Comparison of ENCODE assay signal across 21 mouse cellular contexts in genomic region chrX:161962855-161963254, GRCm38 (mm10).
A peak's percentile ranks its signal among the peaks of the same experiment; 100 is the strongest.
DNase-seq lines count a peak whose midpoint lies in the region; ATAC-seq and TF ChIP-seq lines count a peak whose summit lies in the region.
"Had no signal": no experiment of that assay in that cellular context is flagged by ENCODE, and none has a peak within 500 bp of the region (broad histone marks: within the 10 kb centered on the region; RNA-seq: fewer than 3 reads in every experiment).

No protein-coding gene starts in this region.

- peak overlapping the region; percentile 84 for H3K27ac ChIP-seq in kidney, adult 2 months (ENCODE audit: insufficient read depth, low read depth, low read length)
- peak overlapping the region; percentile 92 for H3K27ac ChIP-seq in liver, adult 2 months (replicated peaks; ENCODE audit: insufficient read depth, low read depth, low read length)
- no peak overlapping the region for H3K27ac ChIP-seq in liver, embryonic 11.5 days (ENCODE audit: low read depth, low read length)
- H3K27ac ChIP-seq in liver, postnatal 0 days (ENCODE audit: low read depth) = peak overlapping the region; percentile 22; the same call in 1 of the 2 replicates
- H3K27ac ChIP-seq in liver, embryonic 12.5 days = no peak overlapping the region

- ATAC-seq in liver, embryonic 11.5 days (replicated peaks; ENCODE audit: low FRiP score) = no peak
- peak; percentile 57; the same call in 1 of the 2 replicates for ATAC-seq in liver, postnatal 0 days
- no peak for ATAC-seq in liver, embryonic 12.5 days
- ATAC-seq: activated CD4-positive, CD25-positive, alpha-beta regulatory T cell, adult 4 months; CD4-positive, CD25-positive, alpha-beta regulatory T cell, adult 4 months; Patski had no signal

- no peaks in the 10 kb centered on the region for H3K36me3 ChIP-seq in kidney, adult 2 months (ENCODE audit: control insufficient read depth, insufficient read depth, low read length)
- no peaks in the 10 kb centered on the region for H3K36me3 ChIP-seq in liver, adult 2 months (ENCODE audit: control insufficient read depth, insufficient read depth, low read length)
- no peaks in the 10 kb centered on the region for H3K36me3 ChIP-seq in liver, embryonic 11.5 days (ENCODE audit: control insufficient read depth, insufficient read depth, low read length)
- H3K36me3 ChIP-seq in liver, postnatal 0 days (replicated peaks; ENCODE audit: insufficient read depth, low read length) = no peaks in the 10 kb centered on the region
- no peaks in the 10 kb centered on the region for H3K36me3 ChIP-seq in liver, embryonic 12.5 days
- H3K36me3 ChIP-seq: G1E had no signal

- no peak overlapping the region for H3K9ac ChIP-seq in liver, adult 2 months (ENCODE audit: low read depth, low read length)
- no peak overlapping the region for H3K9ac ChIP-seq in liver, embryonic 11.5 days (ENCODE audit: low read depth, low read length)
- H3K9ac ChIP-seq in liver, postnatal 0 days (replicated peaks) = no peak overlapping the region
- H3K9ac ChIP-seq in liver, embryonic 12.5 days = no peak overlapping the region

- no peak for TF ChIP-seq EP300 in liver, postnatal 0 days (IDR thresholded peaks at IDR 0.05; ENCODE audit: low read depth)

- no peaks in the 10 kb centered on the region; the same call in 1 of the 2 replicates for H3K4me1 ChIP-seq in kidney, adult 2 months (ENCODE audit: control insufficient read depth, insufficient read depth, low read length)
- peaks cover 12% of the 10 kb centered on the region for H3K4me1 ChIP-seq in liver, adult 2 months (ENCODE audit: control insufficient read depth, insufficient read depth, low read length)
- no peaks in the 10 kb centered on the region for H3K4me1 ChIP-seq in liver, embryonic 11.5 days (replicated peaks; ENCODE audit: control insufficient read depth, insufficient read depth, low read length)
- H3K4me1 ChIP-seq in liver, postnatal 0 days (ENCODE audit: insufficient read depth) = no peaks in the 10 kb centered on the region
- H3K4me1 ChIP-seq in liver, embryonic 12.5 days = no peaks in the 10 kb centered on the region

- no peak for DNase-seq in kidney, adult 2 months
- no peak for DNase-seq in kidney, postnatal 25 days
- peak; percentile 81 for DNase-seq in liver, adult 2 months (ENCODE audit: extremely low read depth, low read depth, low spot score)
- DNase-seq in liver, embryonic 11.5 days (ENCODE audit: low spot score) = no peak
- no peak for DNase-seq in liver, postnatal 0 days
- DNase-seq: adrenal gland, adult 2 months; adrenal gland, adult 8-10 months; adrenal gland, postnatal 10 days; adrenal gland, postnatal 14 days; adrenal gland, postnatal 25 days; adrenal gland, postnatal 36 days; B cell, adult 2 months; cerebellum, adult 11 months; cerebellum, adult 11-12 months; cerebellum, adult 18-20 months had no signal

- no peak for TF ChIP-seq POLR2A in kidney, adult 2 months (IDR thresholded peaks at IDR 0.05; ENCODE audit: low read depth, low read length)
- TF ChIP-seq POLR2A in liver, adult 2 months (IDR thresholded peaks at IDR 0.05; ENCODE audit: extremely low read depth, insufficient read depth, low read length) = no peak

- H3K4me2 ChIP-seq in liver, embryonic 11.5 days = no peak overlapping the region
- no peak overlapping the region for H3K4me2 ChIP-seq in liver, postnatal 0 days (ENCODE audit: low read depth, low read length)
- no peak overlapping the region for H3K4me2 ChIP-seq in liver, embryonic 12.5 days

- TF ChIP-seq CTCF in kidney, adult 2 months (conservative IDR thresholded peaks at IDR 0.05; ENCODE audit: insufficient read depth, insufficient read length, low read depth, low read length) = no peak
- TF ChIP-seq CTCF in liver, adult 2 months (IDR thresholded peaks at IDR 0.05; ENCODE audit: low read depth, low read length) = no peak
- TF ChIP-seq CTCF in liver, postnatal 0 days (IDR thresholded peaks at IDR 0.05; ENCODE audit: low read depth) = no peak

- no peak overlapping the region for H3K4me3 ChIP-seq in kidney, adult 2 months (ENCODE audit: insufficient read depth, low read depth, low read length)
- H3K4me3 ChIP-seq in liver, adult 2 months (ENCODE audit: insufficient read depth, low read depth, low read length) = no peak overlapping the region
- no peak overlapping the region for H3K4me3 ChIP-seq in liver, embryonic 11.5 days (ENCODE audit: low read depth, low read length)
- no peak overlapping the region for H3K4me3 ChIP-seq in liver, postnatal 0 days (ENCODE audit: low read depth, low read length)
- no peak overlapping the region for H3K4me3 ChIP-seq in liver, embryonic 12.5 days

- H3K9me3 ChIP-seq in liver, embryonic 11.5 days (ENCODE audit: control insufficient read depth, low read length) = no peaks in the 10 kb centered on the region
- no peaks in the 10 kb centered on the region for H3K9me3 ChIP-seq in liver, postnatal 0 days (ENCODE audit: low read length)
- H3K9me3 ChIP-seq in liver, embryonic 12.5 days (replicated peaks) = no peaks in the 10 kb centered on the region
- H3K9me3 ChIP-seq: G1E had no signal

- no peaks in the 10 kb centered on the region for H3K27me3 ChIP-seq in kidney, adult 2 months (replicated peaks; ENCODE audit: control insufficient read depth, insufficient read depth, low read length)
- no peaks in the 10 kb centered on the region for H3K27me3 ChIP-seq in liver, adult 2 months (ENCODE audit: control insufficient read depth, insufficient read depth, low read length)
- peaks cover 7% of the 10 kb centered on the region; the same call in 1 of the 2 replicates for H3K27me3 ChIP-seq in liver, embryonic 11.5 days (replicated peaks; ENCODE audit: control insufficient read depth, insufficient read depth, low read length)
- H3K27me3 ChIP-seq in liver, postnatal 0 days (ENCODE audit: insufficient read depth, low read length) = no peaks in the 10 kb centered on the region
- H3K27me3 ChIP-seq in liver, embryonic 12.5 days (replicated peaks) = peaks cover 12% of the 10 kb centered on the region; the same call in 1 of the 2 replicates
- H3K27me3 ChIP-seq: CH12.LX had no signal

- 32% methylated on average over 1 of the region's 1 CpGs for WGBS in kidney, adult 2 months
- WGBS in liver, adult 2 months = 28% methylated on average over 1 of the region's 1 CpGs
- WGBS in liver, embryonic 11.5 days = 69% methylated on average over 1 of the region's 1 CpGs
- WGBS in liver, postnatal 0 days (ENCODE audit: insufficient replicate concordance) = 81% methylated on average over 1 of the region's 1 CpGs
- 74% methylated on average over 1 of the region's 1 CpGs for WGBS in liver, embryonic 12.5 days (ENCODE audit: insufficient replicate concordance)

- no peaks in the 10 kb centered on the region for H3K79me2 ChIP-seq in liver, adult 2 months (ENCODE audit: control insufficient read depth, insufficient read depth, low read length)

Comparison
In these comparisons a context has a peak if more than half of its experiments do, and no peak if none do; other contexts are left out.
1. H3K27ac ChIP-seq: peak in kidney, adult 2 months (single experiment), liver, adult 2 months (single experiment) and liver, postnatal 0 days (single experiment); none in liver, embryonic 11.5 days (single experiment) and liver, embryonic 12.5 days (single experiment).